Mouse (Mus musculus) embryonic facial prominence, embryonic 10.5 days (tissue): Measurements from ENCODE around the gene Col27a1. TPM values are rescaled to one million over a fixed set of nuclear protein-coding genes. Genes with fewer than 3 reads are reported as not detected.

Experiments
- DNase-seq: peaks from one replicate; pipeline ENCODE4 v3.0.0-alpha.2; 2017; ENCODE audit warnings: low spot score
- H3K27ac ChIP-seq: fragments of 300-500 bp; sonication (generic); replicated peaks from 2 replicates; pipeline ENCODE4 v1.5.1; 2016; ENCODE audit warnings: mild to moderate bottlenecking
- H3K27me3 ChIP-seq: fragments of 300-500 bp; sonication (generic); replicated peaks from 2 replicates; pipeline ENCODE4 v1.6.1; 2016; ENCODE audit warnings: low read depth, mild to moderate bottlenecking; ENCODE audit not compliant: poor library complexity, severe bottlenecking
- H3K36me3 ChIP-seq: fragments of 300-500 bp; sonication (generic); replicated peaks from 2 replicates; pipeline ENCODE4 v1.6.1; 2016; ENCODE audit warnings: mild to moderate bottlenecking, moderate library complexity
- H3K4me1 ChIP-seq: fragments of 300-500 bp; sonication (generic); 2 replicates; pipeline ENCODE4 v1.6.1; 2016
- H3K4me3 ChIP-seq: fragments of 300-500 bp; sonication (generic); 2 replicates; pipeline ENCODE4 v1.5.1; 2016; ENCODE audit warnings: mild to moderate bottlenecking, moderate library complexity
- H3K9me3 ChIP-seq: fragments of 300-500 bp; sonication (generic); 2 replicates; pipeline ENCODE4 v1.6.1; 2016; ENCODE audit warnings: mild to moderate bottlenecking
- WGBS: fragments of 180-500 bp; shearing (Covaris S2); methylation state at CpG from one replicate; pipeline ENCODE4 v1.1.7; 2016; 5-methylcytosine and 5-hydroxymethylcytosine counted together
- polyA plus RNA-seq: library from polyadenylated mRNA; unstranded; fragments of >200 nt; fragmentation: Nextera tagmentation; extraction: Ambion mirVana; gene quantifications from 2 replicates; pipeline ENCODE4 v1.2.1, GENCODE M21; 2016

Gene Col27a1
- polyA plus RNA-seq, 1 experiment from 2014 or later: 5.3 TPM

DNA sequence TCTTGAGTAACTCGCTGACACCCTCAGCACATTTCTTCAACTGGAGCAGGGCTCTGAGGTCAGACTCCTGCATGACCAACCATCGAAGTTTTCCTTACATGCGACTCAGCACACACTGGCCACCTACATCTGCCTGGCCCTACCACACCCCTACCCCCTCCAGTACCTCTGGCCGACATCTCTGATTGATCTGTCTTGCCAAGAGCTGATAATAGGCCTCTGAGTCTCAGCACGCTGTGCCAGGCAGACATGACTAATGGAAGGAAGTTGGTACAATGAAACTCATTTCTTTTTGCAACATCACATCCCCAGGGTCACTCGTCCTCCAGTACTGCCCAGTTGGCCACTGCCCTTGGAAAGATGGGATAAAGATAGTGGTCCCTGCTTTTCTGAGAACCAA is 35.1 kb downstream of the Col27a1 start:
- no peaks in the 10 kb centered on the region for H3K27me3 ChIP-seq
- DNase-seq: no peak
- no peaks in the 10 kb centered on the region for H3K9me3 ChIP-seq
- 81% methylated on average over 6 of the region's 6 CpGs for WGBS
- H3K27ac ChIP-seq: no peak overlapping the region
- H3K4me1 ChIP-seq: no peaks in the 10 kb centered on the region
- H3K36me3 ChIP-seq: peaks cover 17% of the 10 kb centered on the region
- no peak overlapping the region for H3K4me3 ChIP-seq

DNA sequence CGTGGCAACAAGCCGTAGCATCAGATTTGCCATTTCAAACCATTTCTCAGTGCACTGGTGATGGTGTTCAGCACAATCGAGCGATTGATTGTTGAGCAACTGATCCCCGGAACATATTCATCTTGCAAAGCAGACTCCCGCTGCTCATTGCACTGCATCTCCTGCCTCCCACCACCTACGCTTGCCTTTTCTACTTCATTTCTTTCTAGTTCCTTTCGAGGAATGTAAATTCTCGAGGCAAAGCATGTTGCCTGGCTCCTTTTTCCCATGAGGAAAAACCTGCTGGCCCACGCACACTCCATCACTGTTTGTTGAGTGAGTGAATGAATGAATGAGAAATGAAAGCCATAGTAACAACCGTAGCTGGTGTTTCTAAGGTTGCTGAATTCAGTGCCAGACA is 38.0 kb downstream of the Col27a1 start:
- no peak overlapping the region for H3K4me3 ChIP-seq
- 86% methylated on average over 11 of the region's 11 CpGs for WGBS
- no peak overlapping the region for H3K27ac ChIP-seq
- H3K36me3 ChIP-seq: peaks cover 9% of the 10 kb centered on the region
- H3K9me3 ChIP-seq: no peaks in the 10 kb centered on the region
- no peak for DNase-seq
- H3K4me1 ChIP-seq: no peaks in the 10 kb centered on the region
- no peaks in the 10 kb centered on the region for H3K27me3 ChIP-seq

DNA sequence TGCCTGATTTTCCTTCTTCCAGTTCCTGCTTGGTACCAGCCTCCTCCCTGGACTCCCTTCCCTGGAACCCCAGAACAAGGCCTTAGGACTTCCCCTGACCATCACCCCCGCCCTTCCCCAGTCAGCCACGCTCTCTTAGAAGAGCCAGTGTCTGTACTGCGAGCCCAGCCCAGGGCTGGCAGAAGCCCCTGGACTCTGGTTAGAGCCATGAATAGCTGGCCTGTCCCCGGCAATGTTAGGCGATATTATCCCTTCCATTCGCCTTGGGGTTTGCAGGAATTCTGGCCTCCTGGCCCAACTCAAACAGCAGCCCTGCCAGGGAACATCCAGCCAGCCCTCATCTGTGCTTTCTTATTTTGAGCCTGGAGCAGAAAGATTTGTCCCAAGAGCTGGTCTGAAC is 39.9 kb downstream of the Col27a1 start:
- H3K27ac ChIP-seq: no peak overlapping the region
- H3K9me3 ChIP-seq: no peaks in the 10 kb centered on the region
- no peak overlapping the region for H3K4me3 ChIP-seq
- no peak for DNase-seq
- WGBS: 74% methylated on average over 6 of the region's 6 CpGs
- no peaks in the 10 kb centered on the region for H3K27me3 ChIP-seq
- no peaks in the 10 kb centered on the region for H3K4me1 ChIP-seq
- peaks cover 25% of the 10 kb centered on the region for H3K36me3 ChIP-seq

DNA sequence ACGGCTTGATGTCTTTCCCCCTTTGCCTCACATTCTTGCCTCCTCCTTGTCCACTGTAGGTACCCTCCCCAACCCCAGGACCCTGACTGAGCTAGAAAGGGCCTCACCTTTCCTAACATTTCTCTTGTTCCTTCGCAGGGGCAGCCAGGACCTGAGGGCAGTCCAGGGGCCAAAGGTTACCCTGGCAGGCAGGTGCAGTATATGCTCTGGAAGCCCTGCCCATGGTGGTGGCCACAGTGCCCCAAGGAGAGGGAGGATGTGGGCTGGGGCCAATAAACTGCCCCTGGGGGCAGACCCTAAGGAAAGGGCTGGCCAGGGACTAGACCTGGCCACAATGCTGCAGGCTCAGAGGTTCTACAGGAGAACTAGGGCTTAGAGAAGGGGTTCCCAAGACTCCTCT is 40.3 kb downstream of the Col27a1 start:
- Histone ChIP-seq H3K9me3 (no peaks in the 10 kb centered on the region), H3K4me1 (no peaks in the 10 kb centered on the region), H3K27me3 (no peaks in the 10 kb centered on the region), H3K36me3 (peaks cover 25% of the 10 kb centered on the region), H3K27ac (no peak overlapping the region), H3K4me3 (no peak overlapping the region)
- no peak for DNase-seq
- WGBS: 81% methylated on average over 2 of the region's 2 CpGs

DNA sequence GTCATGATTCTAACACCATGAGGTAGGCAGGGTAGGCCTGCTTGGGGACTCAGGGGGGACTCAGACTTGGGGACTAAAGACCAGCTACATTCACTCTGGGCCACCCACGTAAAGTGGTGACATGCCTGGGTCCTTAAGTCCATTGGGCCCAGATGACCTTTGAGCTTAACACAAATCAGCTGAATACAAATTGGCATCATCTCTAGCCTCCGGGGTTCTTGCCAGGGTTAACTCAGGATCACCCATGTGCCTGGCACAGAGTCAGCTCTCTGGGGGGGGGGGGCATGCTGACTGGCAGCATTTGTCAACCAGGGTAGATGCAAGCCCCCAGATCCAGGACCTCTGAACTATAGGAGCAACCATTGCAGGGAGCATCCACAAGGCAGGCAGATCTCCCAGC is 42.6 kb downstream of the Col27a1 start:
- WGBS: 80% methylated on average over 2 of the region's 2 CpGs
- no peaks in the 10 kb centered on the region for H3K9me3 ChIP-seq
- DNase-seq: no peak
- peaks cover 26% of the 10 kb centered on the region for H3K36me3 ChIP-seq
- H3K4me1 ChIP-seq: no peaks in the 10 kb centered on the region
- H3K27ac ChIP-seq: no peak overlapping the region
- H3K4me3 ChIP-seq: no peak overlapping the region
- no peaks in the 10 kb centered on the region for H3K27me3 ChIP-seq

DNA sequence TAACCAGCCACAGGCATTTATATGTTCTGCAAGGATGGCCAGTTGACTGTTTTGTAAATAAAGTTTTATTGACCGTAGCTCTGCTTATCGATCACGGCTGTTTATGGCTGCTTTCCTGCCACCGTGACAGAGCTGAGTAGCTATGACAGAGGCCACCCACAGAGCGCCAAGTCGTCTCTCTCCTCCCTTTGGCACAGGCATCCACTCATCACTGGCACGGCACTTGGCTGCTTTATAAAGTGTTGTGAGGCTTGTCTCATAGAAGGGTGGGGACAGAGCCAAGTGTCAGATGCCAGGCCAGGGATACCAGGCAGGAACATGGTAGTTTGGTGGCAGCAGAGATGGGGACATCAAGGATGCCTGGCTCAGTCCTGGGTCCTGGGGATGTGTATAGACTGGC is 43.5 kb downstream of the Col27a1 start:
- no peaks in the 10 kb centered on the region for H3K9me3 ChIP-seq
- no peak for DNase-seq
- peaks cover 8% of the 10 kb centered on the region for H3K4me1 ChIP-seq
- no peak overlapping the region for H3K4me3 ChIP-seq
- peaks cover 29% of the 10 kb centered on the region for H3K36me3 ChIP-seq
- no peak overlapping the region for H3K27ac ChIP-seq
- H3K27me3 ChIP-seq: no peaks in the 10 kb centered on the region
- WGBS: 92% methylated on average over 7 of the region's 7 CpGs

DNA sequence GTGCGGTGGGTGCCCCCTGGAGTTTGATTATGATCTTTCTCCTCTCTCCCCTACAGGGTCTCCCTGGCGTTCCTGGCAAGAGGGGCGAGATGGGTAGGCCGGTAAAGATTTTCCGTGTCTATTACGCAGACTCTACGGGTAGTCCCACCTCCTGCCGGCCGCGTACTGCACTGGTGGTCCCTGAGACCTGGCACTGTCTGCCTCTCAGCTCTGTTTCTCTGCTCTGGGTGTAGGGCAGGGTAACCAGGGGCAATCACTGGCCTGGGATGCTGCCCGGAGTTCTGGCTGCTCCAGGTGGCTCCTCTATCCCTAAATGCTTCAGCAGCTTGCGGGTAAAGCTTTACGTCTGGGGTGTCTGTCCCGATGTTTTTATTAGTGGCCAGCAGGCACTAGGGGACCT is 44.3 kb downstream of the Col27a1 start:
- Histone ChIP-seq H3K27ac (no peak overlapping the region), H3K9me3 (no peaks in the 10 kb centered on the region), H3K4me3 (no peak overlapping the region), H3K36me3 (peaks cover 29% of the 10 kb centered on the region), H3K4me1 (peaks cover 16% of the 10 kb centered on the region), H3K27me3 (no peaks in the 10 kb centered on the region)
- no peak for DNase-seq
- WGBS: 87% methylated on average over 14 of the region's 14 CpGs

DNA sequence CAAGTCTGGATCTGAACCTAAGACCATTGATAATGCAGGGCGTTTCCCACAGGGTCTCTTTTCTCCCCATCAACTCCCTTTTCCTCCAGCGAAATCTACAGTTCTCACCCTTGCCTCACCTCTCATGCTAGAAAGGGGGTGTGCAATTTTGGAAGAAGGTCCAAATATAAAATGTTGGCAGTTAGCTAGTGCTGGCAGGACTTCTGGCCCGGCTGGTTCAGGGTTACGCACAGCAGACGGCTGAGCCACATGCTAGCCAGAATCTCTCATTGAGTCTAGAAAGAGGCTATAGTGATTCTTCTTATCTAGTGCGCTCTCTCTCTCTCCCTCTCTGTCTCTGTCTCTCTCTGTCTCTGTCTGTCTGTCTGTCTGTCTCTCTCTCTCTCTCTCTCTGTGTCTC is 45.3 kb downstream of the Col27a1 start:
- Histone ChIP-seq H3K4me1 (peaks cover 25% of the 10 kb centered on the region), H3K9me3 (no peaks in the 10 kb centered on the region), H3K27ac (no peak overlapping the region), H3K36me3 (peaks cover 29% of the 10 kb centered on the region), H3K4me3 (no peak overlapping the region), H3K27me3 (no peaks in the 10 kb centered on the region)
- DNase-seq: no peak
- WGBS: 91% methylated on average over 6 of the region's 6 CpGs

DNA sequence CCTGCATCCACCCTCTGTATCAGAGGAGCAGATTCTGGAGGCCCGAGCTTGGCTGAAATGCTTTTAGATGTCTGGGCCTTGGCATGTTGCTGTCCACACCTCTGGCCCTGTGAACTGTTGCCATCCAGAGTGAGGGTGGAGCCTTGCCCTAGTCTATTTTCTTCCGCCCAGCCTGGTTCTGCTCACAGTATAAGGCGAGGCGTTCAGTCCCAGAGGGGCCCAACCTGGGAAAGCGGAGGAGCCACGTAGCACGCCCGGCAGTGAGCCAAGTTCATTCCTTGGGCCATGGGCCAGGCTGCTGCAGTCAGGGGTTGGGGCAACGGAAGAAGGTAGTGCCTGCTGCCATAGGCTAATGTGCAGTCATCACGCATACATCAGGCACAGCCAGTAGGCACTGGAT is 46.7 kb downstream of the Col27a1 start:
- WGBS: 92% methylated on average over 10 of the region's 10 CpGs
- peaks cover 28% of the 10 kb centered on the region for H3K36me3 ChIP-seq
- peaks cover 25% of the 10 kb centered on the region for H3K4me1 ChIP-seq
- H3K4me3 ChIP-seq: no peak overlapping the region
- DNase-seq: no peak
- H3K9me3 ChIP-seq: no peaks in the 10 kb centered on the region
- H3K27me3 ChIP-seq: no peaks in the 10 kb centered on the region
- H3K27ac ChIP-seq: no peak overlapping the region

DNA sequence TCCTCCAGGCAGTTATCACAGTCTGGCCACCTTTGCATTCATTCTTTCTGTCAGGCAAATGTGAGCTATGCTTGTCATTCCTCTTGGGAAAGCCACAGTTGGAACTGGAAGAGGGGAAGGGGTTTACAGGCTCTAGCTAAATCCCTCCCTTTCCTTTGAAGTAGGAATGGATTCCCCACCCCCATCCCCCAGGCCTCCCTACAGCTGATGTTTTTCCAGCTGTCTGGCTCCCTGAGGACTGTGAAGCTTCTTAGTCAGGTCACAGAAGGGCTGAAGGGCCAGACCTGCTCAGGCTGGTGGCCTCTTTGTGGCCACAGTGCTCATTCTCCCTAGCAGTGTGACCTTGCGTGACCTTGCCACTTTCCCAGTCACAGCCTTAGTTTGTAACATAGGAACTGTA is 49.1 kb downstream of the Col27a1 start:
- WGBS: 57% methylated on average over 1 of the region's 1 CpGs
- no peak overlapping the region; the same call in 1 of the 2 replicates for H3K27ac ChIP-seq
- DNase-seq: peak; percentile 68
- peaks cover 14% of the 10 kb centered on the region for H3K36me3 ChIP-seq
- H3K4me3 ChIP-seq: no peak overlapping the region
- peaks cover 25% of the 10 kb centered on the region for H3K4me1 ChIP-seq
- H3K27me3 ChIP-seq: no peaks in the 10 kb centered on the region
- H3K9me3 ChIP-seq: no peaks in the 10 kb centered on the region

DNA sequence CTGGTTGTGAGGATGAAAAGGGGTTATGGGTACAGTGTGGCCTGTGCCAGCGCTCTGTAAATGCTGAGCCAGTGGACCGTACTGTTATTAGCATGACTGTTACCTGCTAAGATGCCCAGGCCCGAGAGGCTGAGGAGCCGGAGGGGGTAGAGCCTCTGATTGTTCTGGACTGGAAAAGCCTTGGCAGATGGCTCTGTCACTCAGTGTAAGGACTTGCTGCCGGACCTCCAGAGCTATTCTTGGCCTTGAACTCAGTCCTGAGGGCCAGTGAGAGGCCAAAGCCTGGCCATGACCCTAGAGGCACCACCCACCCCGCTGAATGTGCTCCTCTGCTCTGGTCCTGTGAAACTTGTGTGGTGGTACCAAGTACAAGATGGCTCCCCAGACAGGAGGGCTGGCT is 52.5 kb downstream of the Col27a1 start:
- DNase-seq: no peak
- H3K9me3 ChIP-seq: no peaks in the 10 kb centered on the region
- peaks cover 25% of the 10 kb centered on the region for H3K4me1 ChIP-seq
- H3K36me3 ChIP-seq: peaks cover 9% of the 10 kb centered on the region; the same call in 1 of the 2 replicates
- H3K4me3 ChIP-seq: no peak overlapping the region
- H3K27ac ChIP-seq: no peak overlapping the region
- no peaks in the 10 kb centered on the region for H3K27me3 ChIP-seq
- WGBS: 91% methylated on average over 6 of the region's 6 CpGs

DNA sequence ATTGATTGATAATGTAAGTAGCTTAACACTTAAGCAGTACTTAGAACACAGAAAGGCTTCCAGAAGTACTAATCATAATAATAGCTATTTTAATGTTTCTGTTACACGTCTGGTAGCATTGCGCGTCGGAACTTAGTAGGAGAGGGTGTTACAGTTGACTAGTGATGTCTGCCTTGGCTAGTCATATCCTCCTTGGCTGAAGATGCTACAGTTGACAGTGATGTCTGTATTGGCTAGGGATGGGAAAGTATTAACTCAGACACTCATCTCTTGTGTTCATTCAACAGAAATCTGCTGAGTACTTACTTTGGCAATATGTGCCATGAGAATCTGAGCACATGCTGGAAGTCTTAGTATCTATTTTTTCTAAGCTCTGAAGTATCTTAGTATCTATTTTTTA is 53.3 kb downstream of the Col27a1 start:
- no peak overlapping the region for H3K27ac ChIP-seq
- H3K9me3 ChIP-seq: no peaks in the 10 kb centered on the region
- no peak for DNase-seq
- WGBS: 96% methylated on average over 4 of the region's 4 CpGs
- H3K36me3 ChIP-seq: peaks cover 6% of the 10 kb centered on the region; the same call in 1 of the 2 replicates
- H3K27me3 ChIP-seq: no peaks in the 10 kb centered on the region
- no peak overlapping the region for H3K4me3 ChIP-seq
- H3K4me1 ChIP-seq: peaks cover 18% of the 10 kb centered on the region

DNA sequence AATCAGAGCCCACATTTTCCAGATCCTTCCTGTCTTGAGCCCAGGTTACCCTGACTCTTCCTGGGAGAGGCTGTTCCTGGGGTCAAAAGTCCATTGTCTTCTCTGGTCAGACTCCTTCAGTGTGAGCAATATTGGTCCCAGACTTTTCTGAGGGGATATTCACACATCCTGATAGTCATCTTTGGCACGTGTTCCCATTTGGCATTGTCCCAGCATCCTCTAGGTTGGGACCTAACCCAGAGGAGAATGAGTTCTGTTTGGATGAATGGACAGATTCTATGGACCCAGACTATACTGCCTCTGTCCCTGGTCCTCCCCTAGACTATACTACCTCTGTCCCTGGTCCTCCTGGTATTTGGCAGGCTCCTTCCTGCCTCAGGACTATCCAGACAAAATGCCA is 53.8 kb downstream of the Col27a1 start:
- Histone ChIP-seq H3K4me3 (no peak overlapping the region), H3K4me1 (peaks cover 14% of the 10 kb centered on the region), H3K36me3 (peaks cover 10% of the 10 kb centered on the region; the same call in 1 of the 2 replicates), H3K27me3 (no peaks in the 10 kb centered on the region), H3K27ac (no peak overlapping the region), H3K9me3 (no peaks in the 10 kb centered on the region)
- DNase-seq: no peak
- WGBS: 80% methylated on average over 1 of the region's 1 CpGs

DNA sequence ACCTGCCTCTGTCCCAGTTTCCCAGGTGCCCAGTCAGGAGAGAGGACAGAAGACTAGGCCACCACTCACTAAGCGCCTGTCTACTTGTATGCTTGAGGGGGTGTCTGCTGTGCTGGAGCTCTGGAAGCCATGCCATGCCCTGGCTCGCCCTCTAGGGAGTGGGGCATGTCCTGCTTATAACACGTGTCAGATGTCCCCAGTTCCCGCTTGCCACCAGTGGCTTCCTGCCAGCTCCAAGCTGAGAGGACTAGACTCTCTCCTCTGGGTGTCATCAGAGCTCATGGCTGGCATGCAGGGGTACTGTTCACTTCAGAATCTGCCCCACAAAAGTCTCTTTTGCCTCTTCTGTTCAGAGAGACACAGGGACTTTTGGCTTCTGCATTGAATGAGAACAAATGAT is 55.0 kb downstream of the Col27a1 start:
- DNase-seq: no peak
- Histone ChIP-seq H3K27ac (no peak overlapping the region), H3K36me3 (peaks cover 20% of the 10 kb centered on the region), H3K27me3 (no peaks in the 10 kb centered on the region), H3K4me1 (peaks cover 2% of the 10 kb centered on the region), H3K4me3 (no peak overlapping the region), H3K9me3 (no peaks in the 10 kb centered on the region)
- 65% methylated on average over 4 of the region's 4 CpGs for WGBS
